ENCODE assay signal across 8 mouse cellular contexts in the genomic region with DNA sequence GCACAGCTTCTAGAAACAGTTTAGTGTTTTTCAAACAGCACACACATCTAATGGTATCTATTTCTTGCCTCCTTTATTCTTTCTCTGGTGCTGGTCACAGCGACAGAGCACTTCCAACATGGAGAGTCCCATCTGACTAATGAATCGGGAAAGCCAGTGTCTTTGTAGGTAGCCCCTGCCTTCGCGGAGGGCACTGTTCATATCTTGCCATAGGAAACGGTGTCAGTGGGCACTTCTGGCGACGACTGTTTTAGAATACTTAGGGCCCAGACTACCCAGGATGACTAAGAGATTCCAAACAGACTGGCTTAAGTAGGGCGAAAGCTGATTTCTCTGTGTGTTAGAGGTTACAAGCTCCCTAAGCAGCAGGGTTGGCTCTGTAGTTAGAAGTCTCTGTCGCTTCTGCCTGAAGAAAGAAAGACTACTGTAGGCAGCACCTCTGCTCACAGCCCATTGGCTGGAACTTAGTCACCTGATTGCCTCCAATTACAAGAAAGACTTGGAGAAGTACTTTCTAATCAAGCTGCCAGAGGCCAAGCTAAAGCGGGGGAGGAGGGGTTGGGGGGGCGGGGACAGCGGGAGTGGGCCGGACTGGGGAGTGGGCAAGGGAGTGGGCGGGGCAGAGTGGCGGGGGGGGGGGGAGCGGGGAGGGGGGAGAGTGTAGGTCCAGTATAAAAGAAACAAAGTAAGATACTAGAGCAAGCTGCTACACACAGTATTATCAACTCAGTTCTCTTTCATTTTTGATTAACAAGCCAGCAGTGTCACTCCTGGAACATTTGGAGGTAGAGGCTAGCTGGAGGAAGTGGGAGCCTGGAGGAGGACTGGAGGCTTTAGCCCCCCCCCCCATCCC. TPM values are rescaled to one million over a fixed set of nuclear protein-coding genes. Genes with fewer than 3 reads are reported as not detected.
DNase-seq lines count a peak whose midpoint lies in the region; ATAC-seq and TF ChIP-seq lines count a peak whose summit lies in the region.
"Had no signal": no experiment of that assay in that cellular context is flagged by ENCODE, and none has a peak within 500 bp of the region (broad histone marks: within the 10 kb centered on the region; RNA-seq: fewer than 3 reads in every experiment).

No protein-coding gene starts in this region.

- no peak for TF ChIP-seq POLR2A in thymus, adult 2 months (IDR thresholded peaks at IDR 0.05; ENCODE audit: control insufficient read depth, extremely low read depth, insufficient read depth, low read length, poor library complexity)

- in situ Hi-C loops in ES-E14 (cut with MboI; ENCODE audit: low sequenced_read_pairs in 2 of 2, unreplicated experiment in 2 of 2), result no loop called here

- peak; percentile 88 for ATAC-seq in CD4-positive, CD25-positive, alpha-beta regulatory T cell, adult 4 months
- peak; percentile 46; the same call in 1 of the 2 replicates for ATAC-seq in kidney, embryonic 14.5 days (ENCODE audit: low FRiP score, low TSS enrichment)

- peak overlapping the region; percentile 30 to 38; a peak in 3 of 4 replicates for H3K4me3 ChIP-seq in ES-E14 (ENCODE audit: insufficient read depth in 1 of 2, low read depth in 1 of 2, low read length in 2 of 2, poor library complexity in 1 of 2, severe bottlenecking in 1 of 2)
- no peak overlapping the region for H3K4me3 ChIP-seq in kidney, embryonic 14.5 days (ENCODE audit: low read length)
- no peak overlapping the region for H3K4me3 ChIP-seq in thymus, adult 2 months (ENCODE audit: control insufficient read depth, insufficient read depth, low read length)
- H3K4me3 ChIP-seq: limb, embryonic 15.5 days had no signal

- peak overlapping the region; percentile 47; the same call in 1 of the 2 replicates for H3K9ac ChIP-seq in ES-E14 (ENCODE audit: insufficient read depth, low read depth, low read length, poor library complexity, severe bottlenecking)
- H3K9ac ChIP-seq in kidney, embryonic 14.5 days (ENCODE audit: low read depth, low read length), result no peak overlapping the region
- H3K9ac ChIP-seq: limb, embryonic 15.5 days had no signal

- no peak for TF ChIP-seq CTCF in thymus, adult 2 months (IDR thresholded peaks at IDR 0.05; ENCODE audit: borderline replicate concordance, control insufficient read depth, extremely low read depth, insufficient read depth, low read length, poor library complexity)

- DNase-seq in ES-E14 (ENCODE audit: low read depth, low spot score), result peak; percentile 49
- DNase-seq in fibroblast of lung, adult 2 months (ENCODE audit: low read depth), result peak; percentile 5
- DNase-seq in lung, postnatal 25 days (ENCODE audit: low spot score), result peak; percentile 63
- DNase-seq in spleen, adult 12 weeks (ENCODE audit: low spot score), result no peak
- no peak for DNase-seq in thymus, adult 2 months

- WGBS in kidney, embryonic 14.5 days, result 24% methylated on average over 13 of the region's 16 CpGs
- 35% methylated on average over 15 of the region's 16 CpGs for WGBS in thymus, adult 2 months

- no peak overlapping the region for H3K27ac ChIP-seq in ES-E14 (ENCODE audit: insufficient read depth, low read depth, low read length, poor library complexity, severe bottlenecking)
- no peak overlapping the region for H3K27ac ChIP-seq in kidney, embryonic 14.5 days (ENCODE audit: low read depth, low read length)
- H3K27ac ChIP-seq in thymus, adult 2 months (ENCODE audit: control insufficient read depth, insufficient read depth, low read length), result no peak overlapping the region
- H3K27ac ChIP-seq: limb, embryonic 15.5 days had no signal

- H3K27me3 ChIP-seq in kidney, embryonic 14.5 days (ENCODE audit: control insufficient read depth, insufficient read depth, low read length), result no peaks in the 10 kb centered on the region
- H3K27me3 ChIP-seq in thymus, adult 2 months (ENCODE audit: control insufficient read depth, insufficient read depth, low read length), result no peaks in the 10 kb centered on the region
- H3K27me3 ChIP-seq: limb, embryonic 15.5 days had no signal

- peak overlapping the region; percentile 17; the same call in 1 of the 2 replicates for H3K4me2 ChIP-seq in kidney, embryonic 14.5 days (replicated peaks; ENCODE audit: low read depth, low read length)
- H3K4me2 ChIP-seq: limb, embryonic 15.5 days had no signal

- H3K9me3 ChIP-seq in ES-E14 (ENCODE audit: control insufficient read depth, insufficient read depth, low read depth, low read length), result no peaks in the 10 kb centered on the region; the same call in 1 of the 2 replicates
- no peaks in the 10 kb centered on the region; the same call in 1 of the 2 replicates for H3K9me3 ChIP-seq in kidney, embryonic 14.5 days (ENCODE audit: control insufficient read depth, low read length)
- H3K9me3 ChIP-seq: limb, embryonic 15.5 days had no signal

- no peaks in the 10 kb centered on the region for H3K36me3 ChIP-seq in ES-E14 (ENCODE audit: control insufficient read depth, insufficient read depth, low read length, poor library complexity, severe bottlenecking)
- no peaks in the 10 kb centered on the region for H3K36me3 ChIP-seq in kidney, embryonic 14.5 days (ENCODE audit: control insufficient read depth, insufficient read depth, low read length)
- no peaks in the 10 kb centered on the region for H3K36me3 ChIP-seq in thymus, adult 2 months (ENCODE audit: control insufficient read depth, insufficient read depth, low read length)
- H3K36me3 ChIP-seq: limb, embryonic 15.5 days had no signal

- peaks cover 0 to 5% of the 10 kb centered on the region in 2 experiments; a peak in 2 of 4 replicates for H3K4me1 ChIP-seq in ES-E14 (ENCODE audit: control insufficient read depth in 2 of 2, insufficient read depth in 2 of 2, low read length in 2 of 2, poor library complexity in 1 of 2)
- H3K4me1 ChIP-seq in kidney, embryonic 14.5 days (ENCODE audit: control insufficient read depth, insufficient read depth, low read length), result no peaks in the 10 kb centered on the region
- no peaks in the 10 kb centered on the region for H3K4me1 ChIP-seq in thymus, adult 2 months (replicated peaks; ENCODE audit: control insufficient read depth, insufficient read depth, low read length)
- H3K4me1 ChIP-seq: limb, embryonic 15.5 days had no signal

TF ChIP-seq in ES-E14, 5 proteins besides CTCF, POLR2A, EP300 and RAD21:
- TF ChIP-seq ZNF384 (IDR thresholded peaks at IDR 0.05; ENCODE audit: low read depth, low read length) (no peak), CHD2 (IDR thresholded peaks at IDR 0.05; ENCODE audit: low read depth, low read length) (no peak), HCFC1 (IDR thresholded peaks at IDR 0.05; ENCODE audit: borderline replicate concordance, insufficient read depth, low read length) (no peak)

RNA-seq across cellular contexts. Expression of a gene that starts 28.7 kb away (rescaled TPM):
- polyA plus RNA-seq in CD4-positive, CD25-positive, alpha-beta regulatory T cell, adult 4 months (2017; shearing (Covaris generic)), result 100 to 1,000 TPM; 135 to 144 TPM
- 46.7 and 56.6 TPM in 2 replicates for total RNA-seq in ES-E14 (2012; rRNA removed)
- 79.0 and 84.8 TPM in 2 replicates for polyA plus RNA-seq in kidney, embryonic 14.5 days (2014; fragmentation: Nextera tagmentation; extraction: Ambion mirVana)
- polyA plus RNA-seq in thymus, adult 2 months (2012; rRNA removed), result 15.8 and 16.1 TPM in 2 replicates

Comparison
In these comparisons a context has a peak if more than half of its experiments do, and no peak if none do; other contexts are left out.
1. DNase-seq: peak in ES-E14 (single experiment), fibroblast of lung, adult 2 months (single experiment) and lung, postnatal 25 days (single experiment); none in spleen, adult 12 weeks (single experiment) and thymus, adult 2 months (single experiment).
2. H3K4me3 ChIP-seq: peak in ES-E14 (2 of 2); none in kidney, embryonic 14.5 days (single experiment) and thymus, adult 2 months (single experiment).